Mouse (Mus musculus): ENCODE data around the gene Ccdc194.
"Not testable (repeated sequence)": the region's sequence is repeated elsewhere in the genome, so short reads cannot be mapped to it uniquely, and the experiment has no call there.

Ccdc194 gene

DNA sequence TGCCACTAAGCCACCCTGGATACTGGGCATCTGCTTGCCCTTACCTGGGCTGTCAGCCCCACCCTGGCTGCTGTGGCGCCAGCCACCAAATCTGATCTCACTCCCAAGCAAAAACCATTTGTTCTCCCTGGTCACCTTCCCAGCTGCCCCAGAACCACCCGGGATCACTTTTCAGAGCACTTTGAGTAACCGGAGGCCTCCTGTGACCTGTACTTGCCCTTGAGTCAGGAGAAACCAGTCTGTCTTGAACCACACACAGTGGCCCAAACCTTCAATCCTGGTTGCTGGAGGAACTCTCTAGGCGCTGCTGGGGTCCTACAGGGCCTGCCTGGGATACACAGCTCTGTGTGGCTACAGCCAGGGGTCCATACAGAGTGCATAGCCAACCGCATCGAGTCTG lies 27.3 kb upstream of the Ccdc194 start:
- no peak for DNase-seq

DNA sequence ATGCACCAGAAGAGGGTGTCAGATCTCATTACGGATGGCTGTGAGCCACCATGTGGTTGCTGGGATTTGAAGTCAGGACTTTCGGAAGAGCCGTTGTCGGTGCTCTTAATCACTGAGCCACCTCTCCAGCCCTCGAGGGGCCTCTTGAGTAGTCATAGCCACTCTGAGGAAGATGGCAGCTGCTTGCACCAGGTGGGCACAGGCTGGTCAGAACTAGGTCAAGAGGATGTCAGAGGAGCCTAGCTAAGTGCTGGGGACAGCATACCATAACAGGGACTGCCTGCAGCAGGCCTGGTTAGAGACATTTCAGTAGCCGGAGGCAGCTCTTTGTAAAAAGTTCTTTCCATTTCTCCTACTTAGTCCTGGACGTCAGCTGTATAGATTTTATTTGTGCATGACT lies 25.2 kb upstream of the Ccdc194 start:
- DNase-seq = no peak

DNA sequence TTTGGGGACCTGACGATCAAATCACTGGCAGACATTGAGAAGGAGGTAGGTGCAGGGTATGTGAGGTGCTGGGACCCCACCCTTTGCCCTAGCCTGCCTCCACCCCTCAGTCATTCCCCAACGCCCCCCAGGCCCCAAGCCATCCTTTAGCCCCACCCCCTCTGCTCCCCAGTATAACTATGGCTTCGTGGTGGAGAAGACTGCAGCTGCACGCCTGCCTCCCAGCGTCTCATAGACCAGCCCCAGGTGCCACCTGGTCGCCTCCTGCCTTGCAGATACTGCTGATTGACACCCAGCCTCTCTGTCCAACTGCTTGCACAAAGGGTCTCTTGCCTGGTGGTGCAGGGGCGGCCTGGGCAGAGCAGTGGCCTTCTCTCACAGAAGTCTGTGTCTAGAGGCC lies 22.1 kb upstream of the Ccdc194 start:
- DNase-seq = no peak

DNA sequence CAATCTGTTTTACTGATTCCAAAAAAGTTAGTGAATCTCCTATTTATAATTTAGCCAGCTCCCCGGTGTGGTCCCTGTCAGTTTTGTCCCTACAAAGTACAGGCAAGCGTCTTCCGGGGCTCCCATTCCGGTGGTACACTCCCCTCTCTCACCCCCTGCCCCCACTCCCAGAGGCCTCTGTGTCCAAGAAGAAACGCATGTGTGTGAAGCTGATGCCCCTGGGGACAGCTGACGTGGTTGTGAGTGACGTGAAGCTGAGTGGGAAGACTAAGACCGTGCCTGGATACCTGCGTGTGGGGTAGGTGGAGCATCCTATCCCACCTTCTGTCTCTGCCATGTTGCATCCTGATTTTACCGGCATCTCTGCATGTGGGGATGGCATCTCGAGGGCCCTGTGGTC lies 19.5 kb upstream of the Ccdc194 start:
- DNase-seq = no peak

DNA sequence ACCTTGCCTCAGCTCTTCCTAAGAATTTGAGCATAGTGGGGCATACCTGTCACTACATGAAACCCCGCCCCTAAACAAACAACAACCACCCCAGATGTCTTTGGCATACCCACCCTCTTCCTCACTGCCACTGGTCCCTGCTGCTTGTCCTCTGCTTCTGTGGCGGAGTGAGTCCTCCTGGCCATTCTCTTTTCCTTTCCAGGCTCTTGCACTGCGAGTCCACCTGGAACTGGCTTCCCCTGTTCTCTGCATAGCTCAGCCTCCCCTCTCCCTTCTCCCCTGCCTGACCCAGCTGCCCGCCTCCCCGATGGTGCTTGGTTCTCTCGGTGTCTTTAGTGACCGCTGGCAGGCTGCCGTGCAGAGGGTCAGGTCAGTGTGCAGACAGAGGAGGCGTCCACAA lies 18.2 kb upstream of the Ccdc194 start:
- no peak for DNase-seq

DNA sequence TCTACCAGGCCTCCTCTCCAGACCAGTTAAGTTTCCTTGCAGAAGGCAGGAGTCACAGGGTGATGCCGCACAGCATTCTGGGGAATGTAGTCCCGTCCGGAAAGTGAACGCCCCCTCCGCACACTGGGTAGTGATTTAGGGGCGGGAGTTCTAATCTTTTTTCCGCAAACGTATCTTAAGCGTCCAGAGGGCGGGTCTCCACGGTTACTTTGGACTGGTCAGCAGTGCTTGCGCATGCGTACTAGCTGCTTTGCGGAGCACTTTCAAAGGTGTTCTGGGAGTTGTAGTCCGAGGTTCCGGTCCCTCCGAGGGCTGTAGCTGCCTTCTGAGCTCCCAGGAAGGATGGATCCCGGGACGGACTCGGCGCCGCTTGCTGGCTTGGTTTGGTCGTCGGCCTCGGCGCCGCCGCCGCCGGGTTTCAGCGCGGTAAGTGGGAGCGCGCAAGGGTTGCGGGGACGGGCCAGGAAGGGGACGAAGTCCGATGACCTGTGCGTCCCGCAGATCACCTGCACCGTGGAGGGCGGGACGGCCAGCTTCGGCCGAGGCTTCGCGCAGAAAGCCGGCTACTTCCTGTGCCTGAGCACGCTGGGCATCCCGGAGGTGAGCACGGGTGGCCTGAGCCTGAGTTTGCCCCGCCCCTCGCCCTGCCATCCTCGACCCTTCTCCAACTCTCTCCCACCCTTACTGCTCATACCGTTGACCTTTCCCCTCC lies 17.3 kb upstream of the Ccdc194 start, which contains the start of gene Mvb12a:
TSS of gene Mvb12a (plus strand) at position 291 of the 712 bp plus-strand sequence.
- peak; percentile 96 for DNase-seq

DNA sequence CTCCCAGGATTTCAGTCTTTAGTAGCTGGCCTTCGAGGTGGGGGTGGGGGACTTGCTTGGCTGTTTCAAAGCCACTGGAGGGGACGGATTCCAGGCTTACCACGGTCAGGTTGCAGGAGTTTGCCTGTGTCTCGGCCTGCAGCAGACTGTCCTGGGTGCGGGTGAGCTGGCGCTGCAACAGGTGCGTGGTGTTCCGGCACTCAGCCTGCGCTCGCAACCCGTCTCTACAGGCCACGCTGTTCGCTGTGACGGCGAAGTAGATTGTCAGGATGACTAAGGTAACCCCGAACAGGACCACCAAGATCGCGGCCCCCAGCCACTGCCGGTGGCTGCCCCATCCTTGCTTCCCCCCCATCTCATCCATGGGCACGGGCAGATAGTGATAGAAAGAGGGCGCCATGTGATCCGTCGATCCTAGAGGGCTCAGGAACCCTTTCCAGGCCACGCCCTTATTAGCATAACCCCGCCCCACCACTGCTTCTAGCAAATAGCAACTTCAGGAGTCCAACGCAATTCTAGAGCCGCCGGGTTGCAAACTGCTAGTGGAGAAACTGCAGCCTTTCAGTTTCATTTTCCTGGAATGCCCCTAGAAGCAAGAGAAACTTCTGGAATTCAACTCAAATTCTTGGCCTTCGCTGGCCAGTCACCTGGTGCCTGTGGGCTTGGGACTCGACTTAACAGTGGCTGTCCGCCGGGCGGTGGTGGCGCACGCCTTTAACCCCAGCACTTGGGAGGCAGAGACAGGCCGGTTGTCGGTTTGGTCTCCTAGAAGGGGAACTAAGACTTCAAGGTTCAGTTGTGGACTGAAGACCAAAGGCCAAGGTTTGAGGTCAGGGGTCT lies 11.7 kb upstream of the Ccdc194 start, which contains the start of gene Bst2:
TSS of gene Bst2 (minus strand) at position 429 of the 840 bp plus-strand sequence.
- DNase-seq = no peak

DNA sequence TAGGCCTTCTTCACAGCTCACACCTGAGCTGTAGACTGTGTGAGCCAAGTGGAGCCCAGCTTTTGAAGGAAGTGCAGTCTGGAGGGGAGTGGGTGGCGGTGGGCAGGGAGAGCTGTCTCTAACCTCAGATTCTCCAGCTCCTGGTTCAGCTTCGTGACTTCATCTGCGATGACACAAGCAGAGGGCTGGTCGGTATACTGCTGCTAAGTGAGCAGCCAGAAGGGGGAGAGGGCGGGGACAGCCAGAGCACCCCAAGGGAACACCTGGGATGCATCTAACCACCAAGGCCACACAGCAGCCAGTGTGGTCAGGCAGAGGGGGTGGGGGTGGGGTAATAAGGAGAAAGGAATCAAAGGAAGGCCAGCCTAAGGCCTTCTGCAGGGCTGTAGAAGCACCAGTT lies 10.2 kb upstream of the Ccdc194 start:
- DNase-seq = no peak

DNA sequence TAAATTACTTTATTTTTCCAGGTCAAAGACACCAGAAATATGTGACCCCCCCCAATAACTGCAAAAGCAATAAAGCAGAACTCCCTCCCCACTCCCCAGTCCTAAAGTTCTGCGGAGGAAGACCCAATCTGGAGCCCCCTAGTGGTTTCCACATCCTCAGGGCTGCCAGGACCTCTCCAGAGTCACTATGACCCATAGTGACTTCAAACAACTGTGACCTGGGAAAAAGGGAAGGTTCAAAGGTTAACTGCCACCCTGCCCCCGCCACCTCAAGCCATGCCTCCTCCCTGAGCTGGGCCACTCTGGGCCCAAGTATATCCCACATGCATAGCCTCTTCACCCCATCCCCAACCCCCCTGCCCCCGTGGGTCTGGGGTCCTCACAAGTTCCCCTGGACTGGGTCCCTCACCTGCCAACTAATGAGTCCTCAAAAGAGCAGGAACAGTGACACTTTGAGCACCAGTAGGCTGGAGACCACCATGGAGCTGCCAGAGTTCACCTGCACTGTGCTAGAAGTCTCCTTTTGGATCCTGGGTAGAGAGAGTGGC lies 8.8 kb upstream of the Ccdc194 start:
- no peak for DNase-seq

DNA sequence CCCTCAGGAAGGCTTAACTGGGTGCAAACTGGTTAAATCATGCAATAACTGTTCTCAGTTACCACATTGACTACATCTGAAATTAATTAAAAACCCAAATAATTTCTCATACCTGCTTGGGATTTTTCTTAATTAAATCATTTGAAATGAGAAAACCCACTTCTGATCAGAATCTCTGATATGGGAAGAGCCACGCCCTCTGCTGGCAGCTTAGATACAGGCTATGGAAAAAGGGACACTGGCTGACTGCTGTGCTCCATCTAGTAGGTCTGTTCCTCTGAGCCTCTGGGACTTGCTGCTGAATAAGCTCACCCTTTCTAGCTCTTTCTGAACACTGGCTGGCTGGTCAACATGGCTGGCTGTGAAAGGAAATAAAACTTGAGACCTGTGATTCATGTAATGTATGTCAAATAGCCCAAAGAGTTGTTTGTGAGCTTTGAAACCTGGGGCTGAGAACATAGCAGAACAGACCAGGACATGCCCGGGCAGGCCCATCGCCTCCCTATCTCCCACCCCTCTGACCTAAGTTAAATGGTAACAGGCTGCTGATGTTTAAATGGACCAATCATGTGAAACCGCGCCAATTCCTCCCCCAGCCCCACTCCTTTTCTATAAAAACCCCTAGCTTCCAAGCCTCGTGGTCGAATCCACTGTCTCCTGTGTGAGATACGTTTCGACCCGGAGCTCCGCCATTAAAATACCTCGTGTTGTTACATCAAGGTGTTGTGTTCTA lies 5.4 kb upstream of the Ccdc194 start:
- DNase-seq = not testable (repeated sequence)

DNA sequence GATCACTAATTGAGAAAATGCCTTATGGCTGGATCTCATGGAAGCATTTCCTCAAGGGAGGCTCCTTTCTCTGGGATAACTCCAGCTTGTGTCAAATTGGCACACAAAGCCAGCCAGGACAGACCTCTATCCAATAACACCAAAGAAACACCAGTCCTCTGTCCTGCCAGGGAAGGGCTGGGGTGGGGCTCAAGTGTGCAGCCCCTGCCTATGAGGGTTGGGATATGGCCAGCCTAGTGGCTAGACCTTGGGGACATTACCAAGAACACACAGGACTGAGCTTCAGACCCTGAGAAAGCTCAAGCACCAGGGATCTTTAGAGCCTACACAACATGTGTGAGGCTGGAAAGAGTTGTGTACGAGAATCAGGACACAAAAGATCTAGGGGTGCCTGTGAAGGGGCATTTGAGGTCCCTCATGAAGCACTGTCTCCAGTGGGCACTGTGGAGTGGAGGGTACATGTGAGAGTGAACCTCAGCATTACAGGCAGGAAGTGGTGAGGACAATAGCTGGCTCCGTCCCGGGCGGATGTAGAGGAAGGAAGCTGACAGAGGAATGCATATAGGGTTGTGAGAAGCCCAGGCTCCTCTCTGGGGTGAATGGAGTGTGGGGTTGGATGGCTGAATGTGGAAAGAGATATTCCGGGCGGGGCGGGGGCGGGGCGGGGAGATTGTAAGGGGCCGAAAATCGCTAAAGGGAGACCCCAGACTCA lies 3.0 kb upstream of the Ccdc194 start:
- DNase-seq = no peak

DNA sequence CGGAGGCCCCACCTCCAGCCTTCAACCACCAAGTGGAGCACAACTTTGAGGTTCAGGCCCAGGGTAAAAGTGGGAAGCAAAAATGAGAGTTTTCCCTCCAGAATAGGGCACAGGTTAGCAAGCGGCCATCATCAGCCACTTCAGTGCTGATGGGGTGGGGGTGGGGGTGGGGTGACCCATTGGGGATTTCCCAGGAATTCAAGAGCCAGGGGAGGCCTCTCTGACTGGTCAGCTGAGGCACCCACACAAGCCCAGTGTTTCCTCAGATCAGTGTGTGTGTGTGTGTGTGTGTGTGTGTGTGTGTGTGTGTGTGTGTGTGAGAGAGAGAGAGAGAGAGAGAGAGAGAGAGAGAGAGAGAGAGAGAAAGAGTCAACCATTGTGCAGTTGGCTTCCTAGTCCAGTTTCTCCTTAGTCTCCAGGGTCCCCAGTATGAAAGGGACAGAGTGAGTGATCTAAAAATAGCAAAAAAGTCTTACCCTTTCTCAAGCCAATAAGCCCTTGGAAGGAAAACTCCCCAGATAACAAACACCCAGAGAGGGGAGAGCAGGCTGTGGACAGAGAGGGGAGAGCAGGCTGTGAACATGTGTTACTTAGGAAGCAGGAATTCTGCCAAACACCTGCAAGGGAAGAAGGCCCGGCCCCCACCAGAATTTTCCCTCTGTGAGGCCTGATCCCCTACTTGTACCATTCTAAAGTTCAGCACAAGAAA lies 1.8 kb upstream of the Ccdc194 start:
- no peak for DNase-seq

DNA sequence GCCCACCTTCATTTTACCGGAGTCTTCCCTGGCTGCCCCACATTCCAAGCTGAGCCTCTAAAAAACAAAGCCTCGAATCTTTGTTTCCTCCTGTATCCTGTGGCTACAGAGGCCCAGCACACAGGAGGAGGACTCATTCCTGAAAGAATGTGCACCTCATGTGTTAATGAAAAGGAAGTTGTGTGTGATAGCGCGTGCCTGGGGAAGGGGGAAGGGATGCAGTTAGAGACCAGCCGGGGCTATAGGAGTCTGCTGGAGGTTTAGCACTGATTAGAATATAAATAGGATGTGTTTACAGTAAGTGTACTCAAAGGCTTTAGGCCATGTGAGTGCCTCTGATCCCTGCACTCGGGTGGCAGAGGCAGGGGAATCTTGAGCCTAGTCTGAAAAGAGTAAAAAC lies 761 bp upstream of the Ccdc194 start:
- no peak for DNase-seq

DNA sequence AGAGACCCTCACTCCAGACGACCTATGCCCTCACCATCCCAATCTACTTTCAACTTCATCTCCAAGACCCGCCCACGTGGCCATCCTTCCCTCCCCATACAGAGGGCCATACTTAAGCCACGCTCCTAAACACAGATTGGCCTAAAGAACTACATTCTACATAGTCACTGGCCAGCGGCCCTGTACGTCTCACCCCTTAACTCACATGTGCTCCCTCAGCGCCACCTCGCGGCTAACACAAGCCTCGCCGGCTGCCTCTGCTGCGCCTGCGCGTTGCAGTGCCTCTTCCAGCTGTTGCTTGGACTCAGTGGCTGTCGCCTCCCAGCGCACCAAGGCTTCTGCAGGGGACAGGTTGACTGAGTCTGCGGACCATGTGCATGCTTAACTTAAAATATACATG lies 3.9 kb downstream of the Ccdc194 start:
- peak; percentile 84 for DNase-seq

DNA sequence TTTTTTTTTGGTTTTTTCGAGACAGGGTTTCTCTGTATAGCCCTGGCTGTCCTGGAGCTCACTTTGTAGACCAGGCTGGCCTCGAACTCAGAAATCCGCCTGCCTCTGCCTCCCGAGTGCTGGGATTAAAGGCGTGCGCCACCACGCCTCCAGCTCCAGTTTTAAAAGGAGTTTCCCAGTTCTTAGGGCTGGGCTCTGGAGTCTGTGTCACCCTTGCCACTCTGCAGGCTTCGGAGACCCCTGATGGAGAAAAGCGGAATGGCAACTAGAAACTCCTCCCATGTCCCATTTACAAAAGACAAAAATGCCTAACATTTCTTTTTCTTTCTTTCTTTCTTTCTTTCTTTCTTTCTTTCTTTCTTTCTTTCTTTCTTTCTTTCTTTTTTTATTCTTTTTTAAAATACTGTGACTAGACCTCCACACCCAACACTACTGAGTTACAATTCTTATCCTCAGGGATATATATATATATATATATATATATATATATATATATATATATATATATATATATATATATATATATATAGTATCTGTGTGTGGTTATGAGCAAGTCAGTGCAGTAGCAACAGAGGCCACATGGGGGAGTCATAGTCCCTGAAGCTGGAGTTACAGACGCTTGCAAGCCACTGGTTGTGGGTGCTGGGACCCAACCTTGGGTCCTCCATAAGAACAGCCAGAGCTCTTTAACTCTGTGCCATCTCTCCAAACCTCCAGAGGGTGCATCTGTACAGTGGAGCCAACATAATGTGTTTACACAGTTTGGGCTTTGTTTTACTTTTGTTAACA lies 6.3 kb downstream of the Ccdc194 start:
- DNase-seq = not testable (repeated sequence)

DNA sequence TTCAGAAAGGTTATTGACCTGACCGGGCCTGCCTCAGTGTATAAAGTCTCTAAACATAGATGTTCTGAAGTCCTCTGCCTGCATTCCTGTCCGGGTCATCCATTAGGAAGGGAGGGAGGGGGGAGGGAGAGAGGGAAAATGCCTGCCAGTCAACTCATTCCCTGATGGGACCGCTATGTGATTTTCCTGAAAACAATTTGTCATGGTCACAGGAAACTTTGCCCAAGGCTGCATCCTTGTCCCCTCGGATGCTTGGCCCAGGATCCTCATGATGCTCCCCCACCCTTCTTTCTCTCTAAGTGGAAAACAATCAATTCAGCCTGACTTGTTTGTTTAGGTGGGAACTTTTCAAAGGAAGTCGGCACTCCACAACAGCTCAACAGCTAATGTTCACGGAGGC lies 8.7 kb downstream of the Ccdc194 start:
- no peak for DNase-seq

DNA sequence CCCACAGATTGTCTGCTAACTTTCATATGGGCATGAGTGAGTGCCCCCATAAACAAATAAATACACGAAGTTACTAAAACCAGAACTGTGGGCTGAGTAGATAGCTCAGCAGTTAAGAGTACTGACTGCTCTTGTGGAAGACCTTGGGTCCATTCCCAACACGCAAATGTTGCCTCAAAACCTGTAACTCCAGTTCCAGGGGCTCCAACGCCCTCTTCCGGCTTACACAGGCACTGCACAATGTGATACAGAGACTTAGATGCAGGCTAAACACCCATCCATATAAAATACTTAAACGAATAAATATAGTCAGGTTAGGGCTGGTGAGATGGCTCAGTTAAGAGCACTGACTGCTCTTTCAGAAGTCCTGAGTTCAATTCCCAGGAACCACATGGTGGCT lies 10.5 kb downstream of the Ccdc194 start:
- no peak for DNase-seq

DNA sequence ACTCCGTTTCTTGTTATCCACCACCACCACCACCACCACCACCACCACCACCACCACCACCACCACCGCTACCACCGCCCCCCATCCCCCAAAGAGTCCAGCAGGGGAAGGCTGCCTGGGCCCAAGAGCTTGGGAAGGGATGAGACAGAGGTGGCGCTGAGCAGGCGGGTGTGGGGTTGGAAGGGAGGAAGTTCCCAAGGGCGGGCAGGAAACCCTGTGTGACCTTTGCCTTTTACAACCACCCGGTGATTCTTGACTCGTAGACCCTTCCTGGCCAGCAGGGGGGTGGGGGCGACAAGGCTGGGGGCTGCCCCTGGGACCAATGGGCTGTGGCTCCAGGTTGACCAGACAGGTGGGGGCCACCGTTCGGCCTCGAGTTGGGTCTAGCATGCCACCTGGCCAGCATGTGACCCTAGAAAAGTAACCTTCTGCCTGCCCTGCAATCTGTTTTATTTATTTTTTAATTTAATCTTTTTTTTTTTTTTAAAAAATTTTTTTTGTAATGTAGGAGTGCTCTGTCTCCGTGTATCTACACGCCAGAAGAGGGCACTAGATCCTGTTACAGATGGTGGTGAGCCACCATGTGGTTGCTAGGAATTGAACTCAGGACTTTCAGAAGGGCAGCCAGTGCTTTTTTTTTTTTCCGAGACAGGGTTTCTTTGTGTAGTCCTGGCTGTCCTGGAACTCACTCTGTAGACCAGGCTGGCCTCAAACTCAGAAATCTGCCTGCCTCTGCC lies 12.3 kb downstream of the Ccdc194 start:
- no peak for DNase-seq

DNA sequence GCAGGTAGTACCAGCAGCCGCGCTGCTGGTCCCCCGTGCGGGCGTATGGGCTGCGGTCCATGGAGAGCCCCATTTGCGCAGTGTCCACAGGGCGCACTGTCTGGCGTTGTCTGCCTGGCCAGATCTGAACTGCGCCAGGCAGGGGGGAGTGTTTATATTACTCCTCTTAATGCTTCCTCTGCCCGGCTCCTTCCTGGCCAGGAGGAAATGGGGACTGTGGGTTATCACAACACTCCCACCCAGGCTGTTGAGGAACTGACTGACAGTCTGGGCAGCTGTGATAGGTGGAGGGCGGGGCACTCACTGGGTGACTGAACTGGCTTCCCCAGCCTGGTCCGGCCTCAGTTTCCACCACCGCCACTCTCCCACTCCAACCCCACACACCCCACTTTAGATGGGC lies 13.9 kb downstream of the Ccdc194 start, which contains the start of gene Plvap:
TSS of gene Plvap (minus strand) at position 109 of the 400 bp plus-strand sequence.
- DNase-seq = no peak

DNA sequence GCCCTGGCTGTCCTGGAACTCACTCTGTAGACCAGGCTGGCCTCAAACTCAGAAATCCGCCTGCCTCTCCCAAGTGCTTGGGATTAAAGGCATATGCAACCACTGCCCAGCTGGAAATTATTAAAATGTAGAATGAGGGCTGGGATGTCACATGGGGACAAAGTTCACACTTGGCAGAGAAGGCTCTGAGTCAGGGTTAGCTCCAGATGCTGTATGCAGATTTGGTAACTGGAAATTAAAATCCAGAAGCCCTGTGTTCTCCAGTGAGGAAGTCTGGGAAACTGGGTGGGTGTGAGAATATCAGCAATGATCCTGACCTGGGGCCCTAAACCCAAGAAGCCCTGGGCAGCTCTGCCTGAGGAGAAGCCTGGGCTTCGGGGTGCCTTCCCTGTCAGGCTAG lies 16.2 kb downstream of the Ccdc194 start:
- DNase-seq = no peak
